Mouse (Mus musculus): ENCODE measurements around the gene Csrnp3.

GRCm38 (mm10) chr2:66043441-66044404 lies 198.2 kb downstream of the Csrnp3 start:
- TF ChIP-seq CTCF (IDR thresholded peaks at IDR 0.05; ENCODE audit: low read depth, low read length): no peak
- TF ChIP-seq TAL1 (conservative IDR thresholded peaks at IDR 0.05; ENCODE audit: low read depth, low read length): no peak
- no peak for TF ChIP-seq GATA1 (IDR thresholded peaks at IDR 0.05; ENCODE audit: borderline replicate concordance, low read length)

All from G1E (cell line).